Mouse (Mus musculus) spleen, adult 2 months (tissue): ENCODE results near the gene Tmem267.

Experiments
- CTCF ChIP-seq: fragments of 200-500 bp; IDR thresholded peaks from 2 replicates; pipeline ENCODE4 v1.5.1; 2011; ENCODE audit warnings: mild to moderate bottlenecking, inconsistent platforms; ENCODE audit not compliant: insufficient read depth, insufficient read length, insufficient replicate concordance; ENCODE audit errors: extremely low read depth
- POLR2A ChIP-seq: fragments of 200-500 bp; IDR thresholded peaks from 2 replicates; pipeline ENCODE4 v1.6.1; 2011; ENCODE audit warnings: low read depth, low read length, inconsistent platforms

DNA sequence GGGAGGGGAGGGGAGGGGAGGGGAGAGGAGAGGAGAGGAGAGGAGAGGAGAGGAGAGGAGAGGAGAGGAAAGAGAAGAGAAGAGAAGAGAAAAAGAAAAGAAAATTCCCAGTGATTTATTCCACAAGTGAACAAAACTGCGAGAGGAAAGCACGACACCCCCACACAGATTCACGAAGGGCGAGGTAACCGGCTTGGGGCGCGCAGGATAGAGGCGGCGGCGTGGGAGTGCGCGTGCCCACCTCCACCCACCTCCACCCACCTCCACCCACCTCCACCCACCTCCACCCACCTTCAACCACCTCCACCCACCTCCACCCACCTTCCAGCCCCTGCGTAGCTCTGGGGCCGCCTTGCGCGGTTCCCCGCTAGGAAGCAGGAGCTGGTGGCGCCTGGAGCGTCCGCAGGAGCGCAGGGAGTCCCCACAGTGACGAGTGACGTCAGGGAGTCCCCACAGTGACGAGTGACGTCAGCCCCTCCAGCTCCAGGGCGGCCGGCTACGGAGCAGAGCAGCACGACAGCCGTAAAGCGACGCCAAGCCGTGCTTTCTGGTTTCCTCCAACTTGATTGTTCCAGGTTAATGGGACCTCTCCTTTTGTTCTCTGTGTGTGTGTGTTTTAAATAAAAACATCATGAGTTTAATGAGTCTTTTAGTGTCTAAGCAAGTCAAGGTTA, 143.8 kb downstream of the Tmem267 start:
- TF ChIP-seq POLR2A = no peak
- no peak for TF ChIP-seq CTCF
